25 mouse cellular contexts compared by ENCODE assay signal in the genomic region with DNA sequence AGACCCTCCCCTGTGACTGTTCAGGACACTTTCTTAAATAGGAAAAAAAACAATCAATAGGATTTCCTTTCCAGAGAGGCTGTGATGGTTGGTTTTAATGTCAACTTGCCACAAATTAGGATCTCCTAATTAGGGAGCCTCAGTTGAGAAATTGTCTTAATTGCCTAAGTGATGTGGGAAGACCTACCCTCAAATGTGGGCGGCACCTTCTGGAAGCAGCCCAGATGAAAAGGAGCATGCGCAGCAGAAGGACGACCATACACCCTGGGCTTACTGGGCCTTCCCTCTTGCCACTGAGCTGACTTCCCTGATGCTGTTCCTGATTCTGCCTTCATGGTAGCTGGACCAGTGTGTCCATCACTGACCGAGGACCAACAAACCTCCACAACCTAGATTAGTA.
A peak's percentile ranks its signal among the peaks of the same experiment; 100 is the strongest.
DNase-seq lines count a peak whose midpoint lies in the region; ATAC-seq lines count a peak whose summit lies in the region.
"Had no signal": no experiment of that assay in that cellular context is flagged by ENCODE, and none has a peak within 500 bp of the region (broad histone marks: within the 10 kb centered on the region; RNA-seq: fewer than 3 reads in every experiment).

No protein-coding gene starts in this region.

- 76% methylated on average over 4 of the region's 4 CpGs for WGBS in heart, embryonic 10.5 days
- 88% methylated on average over 4 of the region's 4 CpGs for WGBS in midbrain, embryonic 13.5 days

- H3K4me3 ChIP-seq in heart, embryonic 10.5 days: no peak overlapping the region
- H3K4me3 ChIP-seq in midbrain, embryonic 13.5 days (replicated peaks): no peak overlapping the region
- H3K4me3 ChIP-seq: embryonic facial prominence, embryonic 10.5 days; embryonic facial prominence, embryonic 12.5 days; forebrain, embryonic 13.5 days; forebrain, embryonic 15.5 days had no signal

- H3K27ac ChIP-seq in heart, embryonic 10.5 days: no peak overlapping the region
- no peak overlapping the region for H3K27ac ChIP-seq in midbrain, embryonic 13.5 days
- H3K27ac ChIP-seq: embryonic facial prominence, embryonic 10.5 days; embryonic facial prominence, embryonic 12.5 days; forebrain, embryonic 13.5 days; forebrain, embryonic 15.5 days had no signal

- H3K9ac ChIP-seq in midbrain, embryonic 13.5 days (replicated peaks): no peak overlapping the region
- H3K9ac ChIP-seq: embryonic facial prominence, embryonic 12.5 days; forebrain, embryonic 13.5 days; forebrain, embryonic 15.5 days; forebrain, postnatal 0 days had no signal

- no peaks in the 10 kb centered on the region for H3K27me3 ChIP-seq in heart, embryonic 10.5 days (ENCODE audit: insufficient read depth, poor library complexity, severe bottlenecking)
- H3K27me3 ChIP-seq in midbrain, embryonic 13.5 days: no peaks in the 10 kb centered on the region
- H3K27me3 ChIP-seq: CH12.LX; embryonic facial prominence, embryonic 12.5 days; forebrain, embryonic 13.5 days; forebrain, embryonic 15.5 days; Patski had no signal

- H3K36me3 ChIP-seq in heart, embryonic 10.5 days: no peaks in the 10 kb centered on the region
- H3K36me3 ChIP-seq in midbrain, embryonic 13.5 days: no peaks in the 10 kb centered on the region
- H3K36me3 ChIP-seq: embryonic facial prominence, embryonic 10.5 days; embryonic facial prominence, embryonic 12.5 days; forebrain, embryonic 15.5 days; G1E had no signal

- DNase-seq in heart, adult 11 months: peak; percentile 54
- DNase-seq in heart, embryonic 10.5 days (ENCODE audit: low spot score): no peak
- DNase-seq in urinary bladder, postnatal 4 days (ENCODE audit: low spot score in 2 of 2): no peak
- DNase-seq: adrenal gland, adult 8-10 months; adrenal gland, postnatal 14 days; B cell, adult 2 months; cerebellum, adult 11 months; cerebellum, adult 18-20 months; cerebellum, adult 8-10 months; cerebellum, adult 9-11 months; cerebellum, postnatal 14 days; cerebellum, postnatal 36 days; forebrain, postnatal 0 days had no signal

- peak; percentile 72 for ATAC-seq in granulocyte monocyte progenitor cell, adult 5-6 weeks (replicated peaks; ENCODE audit: poor library complexity, severe bottlenecking)
- peak; percentile 70 for ATAC-seq in megakaryocyte progenitor cell, adult 5-6 weeks (replicated peaks; ENCODE audit: poor library complexity)
- ATAC-seq in midbrain, embryonic 13.5 days: no peak
- ATAC-seq: activated CD4-positive, CD25-positive, alpha-beta regulatory T cell, adult 4 months; CD4-positive, CD25-positive, alpha-beta regulatory T cell, adult 4 months; forebrain, embryonic 13.5 days; forebrain, embryonic 15.5 days; forebrain, postnatal 0 days; Patski had no signal

- H3K4me1 ChIP-seq in heart, embryonic 10.5 days: peaks cover 10% of the 10 kb centered on the region
- H3K4me1 ChIP-seq in midbrain, embryonic 13.5 days (replicated peaks): no peaks in the 10 kb centered on the region
- H3K4me1 ChIP-seq: forebrain, embryonic 15.5 days had no signal

- H3K4me2 ChIP-seq in midbrain, embryonic 13.5 days (replicated peaks): no peak overlapping the region
- H3K4me2 ChIP-seq: embryonic facial prominence, embryonic 12.5 days; forebrain, embryonic 13.5 days; forebrain, embryonic 15.5 days had no signal

- H3K9me3 ChIP-seq in heart, embryonic 10.5 days: no peaks in the 10 kb centered on the region
- H3K9me3 ChIP-seq in midbrain, embryonic 13.5 days: no peaks in the 10 kb centered on the region
- H3K9me3 ChIP-seq: embryonic facial prominence, embryonic 10.5 days; embryonic facial prominence, embryonic 12.5 days; forebrain, embryonic 13.5 days; forebrain, embryonic 15.5 days; G1E had no signal
